Mouse (Mus musculus) adrenal gland, adult 18-20 months (tissue): ENCODE data around the gene Mrpl14. TPM values are rescaled to one million over a fixed set of nuclear protein-coding genes. Genes with fewer than 3 reads are reported as not detected.

Source experiments
- DNase-seq, 2 experiments: peaks; one replicate each; pipeline ENCODE4 v3.0.0; 2021 to 2022; ENCODE audit warnings: low spot score in 2 of 2
- total RNA-seq, 2 experiments: library from RNA; stranded (reverse); gene quantifications; 1 replicate in 1 of 2; 2 replicates in 1 of 2; pipeline ENCODE4 v1.2.3; 2021

Gene Mrpl14
- total RNA-seq, 2 experiments from 2014 or later = 104 to 109 TPM

- DNase-seq = peak; percentile 53
These were observed 690 bp upstream of the Mrpl14 start for GRCm38 (mm10) chr17:45685171-45686092.

DNA sequence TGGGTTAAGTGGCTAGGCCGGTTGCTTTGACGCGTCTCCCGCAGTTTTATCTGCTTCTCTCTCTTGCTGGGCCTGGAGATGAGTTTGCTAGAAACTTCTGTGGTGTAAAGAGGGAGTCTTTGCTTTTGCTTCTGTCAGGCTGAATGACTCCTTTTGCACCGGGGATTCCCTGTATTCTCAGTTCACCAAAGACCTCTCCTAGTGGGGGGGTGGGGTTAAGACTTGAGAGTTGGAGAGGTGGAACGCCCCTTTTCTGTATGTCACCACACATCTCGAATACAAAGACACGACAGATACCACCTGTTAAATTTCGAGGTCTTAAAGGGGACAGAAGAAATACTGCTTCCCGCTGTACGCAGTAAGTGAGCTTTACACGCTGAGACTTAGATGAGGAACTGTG, 594 bp downstream of the Mrpl14 start, which contains the start of gene Tmem63b:
Gene Tmem63b (minus strand): TSS at position 190 of the 400 bp plus-strand sequence.
- no peak for DNase-seq

- no peak for DNase-seq
These were observed 3.0 kb downstream of the Mrpl14 start for GRCm38 (mm10) chr17:45689120-45689519.

- DNase-seq = no peak
These were observed 3.9 kb downstream of the Mrpl14 start for GRCm38 (mm10) chr17:45690044-45690443.

- no peak for DNase-seq
These were observed 6.0 kb downstream of the Mrpl14 start for GRCm38 (mm10) chr17:45692159-45692558.

- no peak for DNase-seq
These were observed 7.9 kb downstream of the Mrpl14 start for GRCm38 (mm10) chr17:45693812-45694565.

DNA sequence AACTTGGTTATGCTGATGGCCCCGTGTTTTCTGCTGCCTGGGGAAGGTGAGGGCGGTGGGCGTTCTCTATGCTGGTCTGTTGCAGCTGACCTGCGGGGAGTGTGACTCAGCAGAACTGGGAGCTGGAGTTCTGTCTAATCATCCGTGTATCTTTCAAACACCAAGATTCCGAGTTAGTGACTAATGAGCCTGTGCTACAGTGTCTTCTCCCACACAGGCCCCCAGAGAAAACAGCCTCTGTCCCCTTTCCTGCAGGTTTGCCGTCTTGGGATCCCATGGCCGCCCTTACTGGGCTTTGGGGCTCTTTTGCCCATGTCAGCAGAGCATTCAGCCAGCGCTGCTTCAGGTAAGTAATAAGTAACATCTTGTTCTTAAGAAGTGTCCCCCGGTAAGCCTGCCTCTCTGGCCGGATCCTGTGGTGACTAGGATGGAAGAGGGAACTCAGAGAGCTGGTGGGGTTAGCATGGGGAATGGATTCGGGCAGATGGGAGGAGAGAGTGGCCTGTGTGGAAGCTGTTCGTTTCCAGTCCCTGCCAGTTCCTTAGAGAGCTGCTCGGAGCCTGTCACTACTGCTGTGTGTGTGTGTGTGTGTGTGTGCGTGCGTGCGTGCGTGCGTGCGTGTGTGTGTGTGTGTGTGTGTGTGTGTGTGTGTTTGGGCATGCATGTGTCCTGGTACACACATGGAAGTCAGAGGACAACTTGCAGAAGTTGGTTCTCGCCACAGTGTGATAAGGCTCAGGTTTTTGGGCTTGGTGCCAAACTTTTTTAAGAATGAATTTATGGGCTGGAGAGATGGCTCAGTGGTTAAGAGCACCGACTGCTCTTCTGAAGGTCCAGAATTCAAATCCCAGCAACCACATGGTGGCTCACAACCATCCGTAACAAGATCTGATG, 9.4 kb downstream of the Mrpl14 start:
- DNase-seq = peak in 1 of 2 experiments; percentile 14

DNA sequence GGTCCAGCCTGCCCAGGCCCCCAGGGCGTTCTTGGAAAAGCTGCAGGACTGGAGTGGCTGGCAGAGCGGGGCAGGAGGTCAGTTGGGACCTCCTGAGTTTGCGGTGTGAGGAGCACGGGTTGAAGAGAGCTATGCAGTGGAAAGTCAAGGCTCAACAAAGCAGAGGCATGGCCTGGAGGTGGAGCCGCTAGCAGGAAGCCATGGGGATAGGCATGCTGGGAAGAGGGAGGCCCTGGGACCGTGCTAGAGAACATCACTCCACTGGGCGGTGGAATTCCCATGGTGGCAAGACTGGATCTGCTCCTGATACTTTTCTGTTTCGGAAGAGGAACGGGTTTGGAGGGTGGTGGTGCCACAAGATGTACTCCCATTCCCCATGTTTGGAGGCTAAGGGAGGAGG, 10.9 kb downstream of the Mrpl14 start:
- no peak for DNase-seq

DNA sequence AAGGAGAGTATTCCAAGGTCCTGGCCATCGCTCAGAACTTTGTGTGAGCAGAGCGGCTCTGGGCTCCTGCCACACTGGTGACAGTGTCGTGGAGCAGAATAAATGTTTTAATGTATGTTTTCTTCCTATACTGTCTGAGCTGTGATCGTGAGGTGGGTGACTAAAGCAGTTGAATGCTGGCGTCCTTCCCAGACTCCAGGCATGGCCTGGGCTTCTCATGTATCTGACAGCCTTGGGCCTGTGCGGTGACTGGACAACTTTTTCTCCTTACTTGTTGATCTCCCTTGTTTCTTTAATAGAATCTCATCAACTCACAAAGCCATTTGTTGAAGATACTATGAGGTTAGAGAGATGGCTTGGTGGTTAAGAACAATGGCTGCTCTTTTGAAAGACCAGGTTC, 12.2 kb downstream of the Mrpl14 start:
- no peak for DNase-seq

GRCm38 (mm10) chr17:45699039-45699740, 13.1 kb downstream of the Mrpl14 start:
- no peak for DNase-seq

GRCm38 (mm10) chr17:45700496-45701235, 14.5 kb downstream of the Mrpl14 start:
- DNase-seq = no peak

DNA sequence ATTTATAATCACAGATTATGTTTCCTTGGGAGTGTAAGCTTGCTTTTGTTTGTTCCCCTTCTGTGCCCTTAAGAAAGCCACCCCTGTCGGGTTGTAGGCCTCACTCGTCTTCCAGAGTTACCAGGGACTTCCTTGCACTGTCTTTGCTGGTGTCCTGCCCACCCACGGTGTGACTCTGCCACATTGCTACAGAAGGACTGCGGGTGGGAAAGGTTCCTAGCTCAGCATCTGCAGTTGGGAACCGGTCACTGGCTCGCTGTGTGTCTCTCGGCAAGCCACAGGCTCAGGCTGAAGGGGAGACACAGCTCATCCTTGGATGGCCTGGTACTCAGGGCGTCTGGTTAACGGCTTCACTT, 15.1 kb downstream of the Mrpl14 start:
- no peak for DNase-seq

GRCm38 (mm10) chr17:45702254-45702653, 16.1 kb downstream of the Mrpl14 start:
- DNase-seq = no peak

- no peak for DNase-seq
These were observed 17.1 kb downstream of the Mrpl14 start for GRCm38 (mm10) chr17:45703187-45703586.

GRCm38 (mm10) chr17:45706796-45707195, 20.7 kb downstream of the Mrpl14 start:
- DNase-seq = no peak

- DNase-seq = no peak
These were observed 21.3 kb downstream of the Mrpl14 start for GRCm38 (mm10) chr17:45707376-45707775.

DNA sequence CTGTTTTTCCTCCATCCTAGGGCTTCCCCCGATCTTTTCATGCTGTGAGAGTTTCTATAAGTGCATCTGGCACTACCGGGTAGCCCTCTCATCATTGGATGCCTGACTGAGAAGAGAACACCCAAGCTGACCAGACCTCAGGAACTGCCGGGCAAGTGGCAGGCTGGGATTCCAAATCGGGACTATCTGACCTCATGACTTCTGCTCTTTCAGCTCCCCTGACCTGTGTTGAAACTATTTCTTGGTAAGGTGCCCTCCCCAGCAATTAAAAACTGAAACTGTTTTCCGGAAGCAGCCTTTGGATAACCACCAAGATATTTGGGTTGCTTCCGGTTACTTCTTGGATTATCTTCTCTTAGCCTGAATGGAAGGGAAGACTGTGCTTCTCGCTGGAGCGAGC, 22.1 kb downstream of the Mrpl14 start:
- no peak for DNase-seq

DNA sequence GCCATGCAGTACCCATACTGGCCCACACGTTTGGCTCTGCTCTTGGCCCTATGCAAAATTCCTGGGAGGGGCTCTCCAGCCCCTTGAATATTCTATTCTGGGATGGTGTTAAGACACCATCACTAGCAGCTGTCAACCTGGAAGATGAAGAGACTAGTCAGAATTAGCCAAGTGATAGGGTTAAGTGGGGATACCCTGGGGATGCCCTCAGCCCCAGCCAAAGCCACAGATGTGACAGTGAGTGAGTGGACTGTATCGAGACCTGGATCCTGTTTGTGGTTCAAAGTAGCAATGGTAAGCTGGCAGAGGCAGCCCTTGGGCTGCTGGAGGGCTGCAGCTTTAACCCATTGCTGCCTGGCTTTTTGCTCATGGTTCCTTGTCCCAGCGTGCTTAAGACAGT, 23.7 kb downstream of the Mrpl14 start:
- DNase-seq = no peak

DNA sequence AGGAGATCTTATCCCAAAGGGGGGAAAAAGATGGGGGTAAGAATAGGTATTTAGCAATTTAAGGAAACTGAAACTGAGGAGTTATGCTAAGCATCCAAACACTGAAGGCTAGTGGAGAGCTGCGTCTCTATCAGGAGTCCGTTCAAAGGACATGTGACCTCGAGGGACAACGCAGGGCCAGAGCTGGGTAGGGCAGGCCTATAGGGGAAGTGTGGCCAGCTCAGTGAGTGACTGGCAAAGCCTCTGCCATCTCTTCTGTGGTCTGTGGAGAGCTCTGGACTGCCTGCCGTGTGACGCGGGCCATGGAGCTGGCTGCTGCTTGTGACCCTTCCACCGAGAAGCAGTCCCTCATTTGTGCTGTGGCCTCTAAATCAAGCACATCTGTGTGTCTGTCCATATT, 24.3 kb downstream of the Mrpl14 start:
- DNase-seq = no peak

- DNase-seq = no peak
These were observed 25.4 kb downstream of the Mrpl14 start for GRCm38 (mm10) chr17:45711525-45711924.
